Mouse (Mus musculus): ENCODE results near the gene Sort1.

DNA sequence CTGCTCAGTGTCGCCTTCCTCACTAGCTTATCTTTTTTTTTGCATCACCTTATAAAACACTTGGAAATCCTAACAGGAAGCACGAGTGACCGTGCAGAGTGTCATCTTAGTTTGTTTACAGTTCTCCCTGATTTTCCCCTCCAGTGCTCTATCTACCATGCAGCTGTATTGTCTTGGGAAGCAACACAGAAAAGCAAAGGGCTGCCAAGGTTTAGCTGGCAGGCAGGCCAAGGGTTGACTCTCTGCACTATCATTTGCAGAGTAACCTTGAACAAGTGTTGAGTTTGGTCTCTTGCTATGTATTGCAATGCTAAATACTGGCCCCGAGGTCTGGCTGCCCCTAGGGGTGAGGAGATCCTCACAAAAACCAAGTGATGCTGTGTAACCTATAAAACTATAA, 27.8 kb downstream of the Sort1 start:
- TF ChIP-seq CTCF (IDR thresholded peaks at IDR 0.05; ENCODE audit: low read depth, low read length) (no peak), POLR2A (IDR thresholded peaks at IDR 0.05; ENCODE audit: insufficient read depth, low read length) (no peak), EP300 (IDR thresholded peaks at IDR 0.05; ENCODE audit: insufficient read depth, low read depth, low read length) (no peak)
